Mouse (Mus musculus) ovary, postnatal 10 days (tissue): ENCODE results near the gene Gsc.
A peak's percentile ranks its signal among the peaks of the same experiment; 100 is the strongest.

ENCODE experiments used
- DNase-seq: peaks from one replicate; pipeline ENCODE4 v3.0.0; 2022; ENCODE audit warnings: low spot score

Gene Gsc

DNA sequence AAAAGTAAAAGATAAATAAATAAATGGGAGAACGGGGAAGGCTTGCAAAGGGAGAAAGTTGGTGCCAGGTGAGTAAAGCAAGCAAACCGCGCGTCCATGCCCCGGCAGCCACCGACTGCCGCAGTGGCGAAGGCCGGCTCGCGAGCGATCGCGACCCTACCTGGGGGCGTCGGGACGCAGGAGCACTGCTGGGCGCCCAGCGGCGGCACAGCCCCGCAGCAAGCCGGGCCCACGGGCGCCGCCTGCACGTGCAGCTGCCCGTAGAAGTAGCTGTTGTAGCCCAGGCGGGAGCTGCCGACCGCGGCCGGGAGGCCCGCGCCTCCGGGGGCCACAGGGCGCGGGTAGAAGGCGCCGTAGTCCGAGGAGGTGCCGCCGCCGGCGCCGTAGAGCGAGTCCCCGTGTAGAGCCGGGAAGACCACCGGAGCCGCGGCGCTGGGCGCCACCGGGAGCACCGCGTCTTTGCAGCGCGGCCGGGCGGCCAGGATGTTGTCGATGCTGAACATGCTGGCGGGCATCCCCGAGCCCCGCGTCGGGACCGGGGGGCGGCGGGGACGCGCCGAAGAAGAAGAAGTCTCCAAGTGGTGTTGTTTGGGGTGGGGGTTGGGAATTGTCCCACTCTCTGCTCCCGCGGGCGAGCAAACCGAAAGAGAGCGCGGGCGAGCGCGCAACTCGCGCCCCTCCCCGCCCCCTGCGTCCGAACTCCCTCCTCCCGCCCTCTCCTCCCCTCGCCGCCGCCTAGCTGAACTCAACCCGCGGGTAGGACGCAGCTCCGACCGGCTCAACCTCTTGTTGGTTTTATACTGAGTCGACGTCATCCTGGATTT, at the start of gene Gsc:
Gene Gsc (minus strand): TSS at position 730 of the 824 bp plus-strand sequence.
- peak; percentile 10 for DNase-seq

- no peak for DNase-seq
These were observed 46.6 kb upstream of the Gsc start for GRCm38 (mm10) chr12:104519721-104520120.

GRCm38 (mm10) chr12:104507911-104508310, 34.8 kb upstream of the Gsc start:
- no peak for DNase-seq

DNA sequence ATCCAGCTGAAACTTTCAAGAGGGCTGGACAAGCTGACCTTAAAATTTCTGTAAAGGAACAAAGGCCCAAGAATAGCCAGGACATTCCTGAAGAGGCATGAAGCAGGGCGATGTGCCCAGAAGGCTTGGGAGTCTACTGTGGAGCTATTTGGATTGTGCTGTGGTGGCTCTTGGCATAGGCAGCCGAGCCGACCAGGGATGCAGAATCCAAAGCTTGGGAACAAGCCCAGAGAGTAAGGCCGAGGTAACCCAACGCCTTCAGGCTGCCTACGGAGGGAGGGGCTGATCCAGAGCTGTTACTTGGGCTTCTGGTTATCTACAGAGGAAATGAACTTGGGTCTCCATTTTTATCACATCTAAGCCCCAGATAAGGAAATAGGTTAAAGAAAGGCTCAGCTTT, 18.9 kb upstream of the Gsc start:
- no peak for DNase-seq

GRCm38 (mm10) chr12:104486205-104486604, 13.1 kb upstream of the Gsc start:
- no peak for DNase-seq

- DNase-seq, result no peak
These were observed 12.0 kb upstream of the Gsc start for GRCm38 (mm10) chr12:104485161-104485560.

- DNase-seq, result no peak
These were observed 7.9 kb upstream of the Gsc start for GRCm38 (mm10) chr12:104481007-104481406.

GRCm38 (mm10) chr12:104478193-104478592, 5.1 kb upstream of the Gsc start:
- DNase-seq, result no peak

- no peak for DNase-seq
These were observed 4.4 kb upstream of the Gsc start for GRCm38 (mm10) chr12:104477501-104477900.

DNA sequence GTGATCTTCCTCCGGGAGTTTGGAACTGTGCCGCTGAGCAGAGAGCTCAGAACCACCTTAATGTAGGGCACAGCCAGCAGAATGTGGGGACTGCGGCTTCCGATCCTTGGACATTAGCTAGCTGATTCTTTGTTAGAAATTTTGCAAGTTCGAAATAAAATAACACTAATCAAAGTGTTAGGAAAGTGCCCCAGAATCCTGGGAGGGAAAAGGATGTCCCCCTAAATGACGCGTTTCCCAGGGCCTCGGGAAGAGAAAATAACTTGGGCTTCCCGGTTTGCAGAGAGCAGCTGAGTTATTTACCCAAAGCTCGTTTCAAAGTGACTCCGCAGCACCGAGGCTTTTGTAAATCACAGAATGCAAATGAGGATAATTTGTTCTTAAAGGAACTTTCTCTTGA, 3.9 kb upstream of the Gsc start:
- DNase-seq, result no peak

GRCm38 (mm10) chr12:104475946-104476345, 2.8 kb upstream of the Gsc start:
- DNase-seq, result peak; percentile 7

- no peak for DNase-seq
These were observed 2.0 kb upstream of the Gsc start for GRCm38 (mm10) chr12:104474881-104475740.

- DNase-seq, result peak; percentile 27
These were observed 1.2 kb upstream of the Gsc start for GRCm38 (mm10) chr12:104474191-104474871.

- DNase-seq, result no peak
These were observed 362 bp upstream of the Gsc start for GRCm38 (mm10) chr12:104473492-104473891.

DNA sequence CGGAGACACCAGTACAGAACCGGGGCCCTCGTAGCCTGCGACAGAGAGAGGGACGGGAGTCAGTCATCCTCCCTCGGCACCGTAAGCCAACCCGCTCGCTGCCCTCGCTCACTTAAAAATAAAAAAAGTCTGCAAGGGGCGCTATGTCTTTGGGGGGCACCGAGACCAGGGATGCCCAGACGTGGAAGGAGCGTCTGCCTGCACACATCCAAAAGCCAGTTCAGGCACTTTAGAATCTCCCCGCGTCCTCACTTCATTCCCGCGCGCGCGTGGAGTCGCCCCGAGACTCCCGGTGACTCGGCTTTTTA, 958 bp downstream of the Gsc start:
- DNase-seq, result no peak

DNA sequence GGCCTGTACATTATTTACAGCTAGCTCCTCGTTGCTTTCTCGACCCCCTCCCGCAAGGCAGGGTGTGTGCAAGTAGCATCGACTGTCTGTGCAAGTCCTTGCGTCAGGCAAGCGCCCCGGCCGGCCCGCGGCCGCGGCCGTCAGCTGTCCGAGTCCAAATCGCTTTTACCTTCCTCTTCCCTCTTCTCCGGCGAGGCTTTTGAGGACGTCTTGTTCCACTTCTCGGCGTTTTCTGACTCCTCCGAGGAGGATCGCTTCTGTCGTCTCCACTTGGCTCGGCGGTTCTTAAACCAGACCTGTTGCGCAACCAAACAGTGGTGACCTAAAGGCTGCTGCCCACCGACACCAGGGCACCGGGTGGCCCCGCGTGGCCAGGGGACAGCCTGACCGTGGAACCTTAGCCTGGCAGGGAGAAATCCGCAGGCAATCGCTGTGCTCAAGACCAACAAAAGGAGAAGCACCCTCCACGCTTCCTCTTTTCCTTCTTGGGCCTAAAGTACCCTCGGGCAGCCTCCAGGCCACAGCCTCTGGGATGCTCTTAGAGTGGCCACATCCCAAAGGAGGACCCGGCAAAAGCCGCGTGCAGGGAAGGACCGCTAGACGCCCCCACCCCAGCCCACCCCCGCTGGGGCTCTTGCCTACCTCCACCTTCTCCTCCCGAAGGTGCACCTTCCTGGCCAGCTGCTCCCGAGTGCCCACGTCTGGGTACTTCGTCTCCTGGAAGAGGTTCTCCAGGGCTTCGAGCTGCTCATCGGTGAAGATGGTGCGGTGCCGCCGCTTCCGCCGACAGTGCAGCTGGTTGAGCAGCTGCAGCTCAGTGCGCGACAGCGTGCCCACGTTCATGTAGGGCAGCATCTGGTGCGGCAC, 1.5 kb downstream of the Gsc start:
- DNase-seq, result no peak

DNA sequence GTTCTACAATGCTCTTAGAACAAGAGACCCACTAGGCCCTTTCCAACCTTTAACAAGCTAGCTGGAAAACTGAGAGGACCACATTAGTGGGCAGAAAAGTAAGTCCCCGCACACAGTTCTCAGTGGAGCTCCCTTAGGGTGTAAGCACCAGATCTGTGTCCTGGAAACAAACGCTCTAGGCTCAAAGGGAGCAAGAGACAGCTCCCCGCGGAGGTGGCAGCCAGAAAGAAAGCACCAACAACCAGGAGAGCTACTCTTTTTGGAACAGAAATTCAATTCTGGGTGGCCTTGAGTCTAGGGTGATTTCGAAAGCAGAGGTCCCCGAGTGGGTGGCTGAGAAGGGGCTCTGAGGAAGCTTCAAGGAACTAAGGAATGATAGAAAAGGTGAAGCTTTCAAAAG, 2.5 kb downstream of the Gsc start:
- no peak for DNase-seq

DNA sequence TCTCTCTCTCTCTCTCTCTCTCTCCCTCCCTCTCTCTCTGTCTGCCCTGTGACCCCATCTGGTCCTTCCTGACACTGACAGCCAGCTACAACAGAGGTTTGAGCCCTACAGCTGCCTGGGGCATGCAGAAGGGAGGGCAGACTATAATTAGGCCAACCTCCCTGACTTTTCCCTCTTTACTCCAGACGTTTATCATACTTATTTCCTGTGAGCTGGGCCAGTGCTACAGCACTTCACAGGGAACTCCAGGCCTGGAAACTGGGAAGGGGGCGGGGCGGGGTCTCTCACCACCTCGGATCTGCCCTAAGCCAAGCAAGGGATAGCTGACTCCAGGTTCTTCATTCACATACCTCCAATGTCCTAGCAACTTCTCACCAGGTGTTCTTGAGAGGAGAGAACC, 4.3 kb downstream of the Gsc start:
- no peak for DNase-seq

GRCm38 (mm10) chr12:104467372-104467771, 5.8 kb downstream of the Gsc start:
- no peak for DNase-seq

GRCm38 (mm10) chr12:104466930-104467329, 6.2 kb downstream of the Gsc start:
- no peak for DNase-seq

GRCm38 (mm10) chr12:104461372-104461771, 11.8 kb downstream of the Gsc start:
- no peak for DNase-seq

GRCm38 (mm10) chr12:104459377-104459776, 13.8 kb downstream of the Gsc start:
- no peak for DNase-seq
